Mouse (Mus musculus) E14TG2a.4 (cell line): ENCODE measurements at regions not wholly inside any gene's neighbourhood (a gene's known extent, or its start where the extent isn't known, plus 50 kb on each side); places are given as distances from the start of the nearest gene placed in this dataset.

ENCODE experiments used
- CTCF ChIP-seq: conservative IDR thresholded peaks from 2 replicates; pipeline ENCODE4 v1.5.1; 2014; ENCODE audit warnings: low read length
- NANOG ChIP-seq: IDR thresholded peaks from 2 replicates; pipeline ENCODE4 v1.6.1; 2014; ENCODE audit warnings: borderline replicate concordance, low read length, mixed read lengths
- POU5F1 ChIP-seq: IDR thresholded peaks from 2 replicates; pipeline ENCODE4 v1.6.1; 2014; ENCODE audit warnings: low read length, borderline replicate concordance

DNA sequence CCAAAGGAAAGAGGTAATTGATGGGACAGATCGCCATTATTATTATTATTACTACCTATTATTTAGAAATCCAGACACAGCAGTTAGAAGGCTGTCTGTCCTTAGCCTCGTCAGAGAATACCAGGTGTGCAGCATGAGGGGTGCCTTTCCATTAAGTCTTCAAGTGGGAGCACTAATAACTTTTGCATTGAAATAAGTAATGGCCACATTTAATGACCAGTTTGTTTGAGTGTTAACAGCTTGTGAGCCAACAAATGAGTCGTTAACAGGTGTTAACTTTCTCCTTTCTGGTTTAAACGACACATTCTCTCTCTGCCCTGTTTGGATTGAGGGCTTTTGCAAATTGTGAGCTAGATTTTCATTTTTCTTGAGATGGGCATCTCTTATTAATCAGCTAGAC lies 184.8 kb downstream of the C1d start:
- TF ChIP-seq CTCF (no peak), NANOG (no peak), POU5F1 (no peak)
